Mouse (Mus musculus) ES-E14 (cell line): ENCODE results near the gene Arhgef26. TPM values are rescaled to one million over a fixed set of nuclear protein-coding genes. Genes with fewer than 3 reads are reported as not detected.

ENCODE experiments used
- DNase-seq: peaks from one replicate; pipeline ENCODE4 v3.0.0-alpha.2; 2013; ENCODE audit warnings: low read depth, low spot score
- H3K27ac ChIP-seq: 2 replicates; pipeline ENCODE4 v1.5.1; 2012; ENCODE audit warnings: low read depth, mild to moderate bottlenecking, low read length, moderate library complexity, mixed read lengths; ENCODE audit not compliant: poor library complexity, insufficient read depth, severe bottlenecking
- H3K36me3 ChIP-seq: 2 replicates; pipeline ENCODE4 v1.6.1; 2012; ENCODE audit warnings: mild to moderate bottlenecking, low read length, moderate library complexity, mixed read lengths; ENCODE audit not compliant: control insufficient read depth, poor library complexity, insufficient read depth, severe bottlenecking
- H3K4me1 ChIP-seq, 2 experiments: fragments of 150-350 bp in 1 of 2; sonication (generic) in 1 of 2; 2 replicates each; pipeline ENCODE4 v1.6.1; 2012; ENCODE audit warnings: low read length in 2 of 2, mild to moderate bottlenecking in 1 of 2, mixed read lengths in 1 of 2; ENCODE audit not compliant: control insufficient read depth in 2 of 2, insufficient read depth in 2 of 2, poor library complexity in 1 of 2
- H3K4me3 ChIP-seq, 2 experiments: fragments of 150-350 bp in 1 of 2; sonication (generic) in 1 of 2; 2 replicates each; pipeline ENCODE4 v1.5.1; 2012; ENCODE audit warnings: low read length in 2 of 2, low read depth in 1 of 2, mild to moderate bottlenecking in 1 of 2, mixed read lengths in 1 of 2; ENCODE audit not compliant: insufficient read depth in 1 of 2, poor library complexity in 1 of 2, severe bottlenecking in 1 of 2
- H3K9ac ChIP-seq: 2 replicates; pipeline ENCODE4 v1.6.1; 2012; ENCODE audit warnings: low read depth, mild to moderate bottlenecking, low read length, mixed read lengths; ENCODE audit not compliant: poor library complexity, insufficient read depth, severe bottlenecking
- H3K9me3 ChIP-seq: fragments of 150-350 bp; sonication (generic); 2 replicates; pipeline ENCODE4 v1.6.1; 2012; ENCODE audit warnings: low read depth, mild to moderate bottlenecking, low read length; ENCODE audit not compliant: control insufficient read depth, insufficient read depth
- CHD2 ChIP-seq: IDR thresholded peaks from 2 replicates; pipeline ENCODE4 v1.6.1; 2014; ENCODE audit warnings: mild to moderate bottlenecking, low read depth, low read length, inconsistent platforms
- HCFC1 ChIP-seq: IDR thresholded peaks from 2 replicates; pipeline ENCODE4 v1.6.1; 2012; ENCODE audit warnings: low read length, inconsistent platforms, borderline replicate concordance; ENCODE audit not compliant: insufficient read depth
- MAFK ChIP-seq: IDR thresholded peaks from 2 replicates; pipeline ENCODE4 v1.6.1; 2014; ENCODE audit warnings: mild to moderate bottlenecking, low read depth, low read length, inconsistent platforms; ENCODE audit not compliant: insufficient read depth
- ZC3H11A ChIP-seq: IDR thresholded peaks from 2 replicates; pipeline ENCODE4 v1.6.1; 2012; ENCODE audit warnings: low read depth, mild to moderate bottlenecking, inconsistent platforms, low read length, borderline replicate concordance
- ZNF384 ChIP-seq: IDR thresholded peaks from 2 replicates; pipeline ENCODE4 v1.6.1; 2012; ENCODE audit warnings: low read depth, low read length, inconsistent platforms
- in situ Hi-C, 2 experiments: fragments of 600-800 bp; cut with MboI; formaldehyde crosslinking; loops; one replicate each; pipeline ENCODE4 v1.15.1; 2025; ENCODE audit warnings: low sequenced_read_pairs in 2 of 2, inconsistent platforms in 1 of 2; ENCODE audit not compliant: unreplicated experiment in 2 of 2
- total RNA-seq: library from RNA; depleted of rRNA; stranded (reverse); fragments of 300-350 nt; gene quantifications from 2 replicates; pipeline ENCODE4 v1.2.3, GENCODE M21; 2012

The Arhgef26 gene
- total RNA-seq, 1 experiment, result 5.9 TPM

- Histone ChIP-seq H3K4me3 (no peak overlapping the region), H3K4me1 (no peaks in the 10 kb centered on the region), H3K27ac (no peak overlapping the region), H3K9ac (no peak overlapping the region), H3K36me3 (no peaks in the 10 kb centered on the region), H3K9me3 (no peaks in the 10 kb centered on the region)
- no peak for TF ChIP-seq CHD2
- no peak for TF ChIP-seq ZNF384
- TF ChIP-seq ZC3H11A, result no peak
- DNase-seq, result no peak
- in situ Hi-C loops, result no loop called here
Observed at GRCm38 (mm10) chr3:62410491-62410890, 72.3 kb downstream of the Arhgef26 start.

- Histone ChIP-seq H3K27ac (no peak overlapping the region), H3K9me3 (no peaks in the 10 kb centered on the region), H3K9ac (no peak overlapping the region), H3K36me3 (no peaks in the 10 kb centered on the region), H3K4me3 (no peak overlapping the region), H3K4me1 (no peaks in the 10 kb centered on the region)
- in situ Hi-C loops, result no loop called here
- TF ChIP-seq ZC3H11A (no peak), ZNF384 (no peak), MAFK (no peak), HCFC1 (no peak), CHD2 (no peak)
- no peak for DNase-seq
Observed at GRCm38 (mm10) chr3:62412704-62413103, 74.6 kb downstream of the Arhgef26 start.

DNA sequence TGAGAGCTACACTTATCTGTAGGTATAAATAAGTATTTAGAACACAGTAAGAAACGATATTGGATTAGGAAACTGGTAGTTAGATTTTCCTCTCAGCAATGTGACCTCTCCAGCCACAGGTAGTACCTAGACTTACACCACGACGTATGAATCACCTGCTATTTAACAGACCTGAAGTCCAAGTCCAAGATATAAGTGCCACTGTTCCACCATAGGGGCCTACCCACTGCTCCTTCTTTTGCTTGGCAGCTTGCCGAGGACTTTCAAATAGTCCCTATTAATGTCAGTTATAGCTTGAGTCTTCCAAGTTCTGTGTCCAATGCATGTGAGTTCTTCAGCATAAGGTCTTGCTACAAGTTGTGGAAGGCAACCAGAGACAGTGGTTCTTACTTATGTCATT is 76.8 kb downstream of the Arhgef26 start:
- no peak for TF ChIP-seq CHD2
- no peak for TF ChIP-seq MAFK
- TF ChIP-seq ZC3H11A, result no peak
- no peak for TF ChIP-seq ZNF384
- TF ChIP-seq HCFC1, result no peak
- in situ Hi-C loops, result no loop called here
- Histone ChIP-seq H3K4me3 (no peak overlapping the region), H3K9ac (no peak overlapping the region), H3K27ac (no peak overlapping the region), H3K36me3 (no peaks in the 10 kb centered on the region), H3K9me3 (no peaks in the 10 kb centered on the region), H3K4me1 (no peaks in the 10 kb centered on the region)
- DNase-seq, result no peak

GRCm38 (mm10) chr3:62417458-62417857 is 79.3 kb downstream of the Arhgef26 start:
- TF ChIP-seq HCFC1 (no peak), MAFK (no peak), CHD2 (no peak), ZNF384 (no peak), ZC3H11A (no peak)
- in situ Hi-C loops, result no loop called here
- no peak overlapping the region for H3K4me3 ChIP-seq

DNA sequence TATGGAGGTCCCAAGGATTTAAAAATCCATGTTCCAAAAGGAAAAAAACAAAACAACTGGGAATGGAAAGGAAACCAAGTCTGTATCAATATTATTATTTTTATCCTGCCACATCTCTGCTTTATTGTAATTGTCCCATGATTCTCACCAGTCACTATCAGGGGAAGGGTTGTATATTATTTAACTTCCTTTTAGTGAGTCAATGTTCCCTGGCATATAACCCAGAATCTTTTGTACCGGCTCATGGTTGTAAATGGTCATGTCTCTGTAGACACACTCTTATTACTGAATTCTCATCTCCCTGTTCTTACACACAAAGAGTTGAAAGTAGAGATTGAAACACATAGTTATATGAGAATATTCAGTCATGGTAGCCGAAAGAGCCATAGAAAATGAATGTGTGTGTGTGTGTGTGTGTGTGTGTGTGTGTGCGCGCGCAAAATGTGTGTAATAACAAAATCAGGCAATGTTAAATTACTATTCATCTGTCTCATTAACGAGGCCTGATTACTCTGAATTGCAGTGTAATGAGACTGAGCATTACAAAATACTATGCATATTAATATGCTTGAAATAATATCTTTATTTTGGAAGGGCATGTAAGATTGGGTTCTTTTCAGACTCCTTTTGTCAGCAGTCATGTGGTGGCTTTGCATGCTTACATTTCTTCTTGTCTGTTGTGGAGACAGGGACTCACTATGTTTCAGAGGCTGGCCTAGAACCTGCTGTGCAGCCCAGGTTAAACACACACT is 80.4 kb downstream of the Arhgef26 start:
- H3K4me3 ChIP-seq, result no peak overlapping the region
- no peak for DNase-seq
- in situ Hi-C loops, result no loop called here
- no peaks in the 10 kb centered on the region for H3K9me3 ChIP-seq
- no peak overlapping the region for H3K27ac ChIP-seq
- H3K9ac ChIP-seq, result no peak overlapping the region
- TF ChIP-seq ZNF384 (no peak), MAFK (no peak), HCFC1 (no peak), CHD2 (no peak), ZC3H11A (no peak)
- H3K4me1 ChIP-seq, result no peaks in the 10 kb centered on the region
- H3K36me3 ChIP-seq, result no peaks in the 10 kb centered on the region

More at GRCm38 (mm10) chr3:62417458-62417857, 79.3 kb downstream of the Arhgef26 start:
- H3K9ac ChIP-seq, result no peak overlapping the region
- DNase-seq, result no peak
- H3K4me1 ChIP-seq, result no peaks in the 10 kb centered on the region
- no peaks in the 10 kb centered on the region for H3K36me3 ChIP-seq
- H3K27ac ChIP-seq, result no peak overlapping the region
- no peaks in the 10 kb centered on the region for H3K9me3 ChIP-seq
